Mouse (Mus musculus) spleen, embryonic (tissue): ENCODE data around the gene Dcdc2c.

Experiments
- CTCF ChIA-PET: fragments of 350-600 bp; sonication (Branson Sonifier 250); formaldehyde crosslinking; loops from one replicate; lab custom pipeline; 2022; lab: Charles Lee

Gene Dcdc2c

GRCm38 (mm10) chr12:28458786-28459185 is 93.4 kb downstream of the Dcdc2c start:
- CTCF ChIA-PET = no interaction called here

GRCm38 (mm10) chr12:28436536-28436935 is 115.7 kb downstream of the Dcdc2c start:
- CTCF ChIA-PET = no interaction called here

- CTCF ChIA-PET = no interaction called here
Measured at GRCm38 (mm10) chr12:28432729-28433067, 119.5 kb downstream of the Dcdc2c start.

- CTCF ChIA-PET = no interaction called here
Measured at GRCm38 (mm10) chr12:28431832-28432728, 120.1 kb downstream of the Dcdc2c start.

GRCm38 (mm10) chr12:28429856-28430255 is 122.3 kb downstream of the Dcdc2c start:
- CTCF ChIA-PET = no interaction called here

GRCm38 (mm10) chr12:28416957-28417356 is 135.2 kb downstream of the Dcdc2c start:
- CTCF ChIA-PET = no interaction called here

GRCm38 (mm10) chr12:28407656-28408405 is 144.4 kb downstream of the Dcdc2c start:
- CTCF ChIA-PET = no interaction called here

GRCm38 (mm10) chr12:28402256-28402655 is 149.9 kb downstream of the Dcdc2c start:
- CTCF ChIA-PET = no interaction called here

GRCm38 (mm10) chr12:28401372-28401771 is 150.8 kb downstream of the Dcdc2c start:
- CTCF ChIA-PET = no interaction called here

- CTCF ChIA-PET = no interaction called here
Measured at GRCm38 (mm10) chr12:28392129-28392528, 160.1 kb downstream of the Dcdc2c start.
